Mouse (Mus musculus) E14TG2a.4 (cell line): ENCODE measurements at regions not wholly inside any gene's neighbourhood (a gene's known extent, or its start where the extent isn't known, plus 50 kb on each side); places are given as distances from the start of the nearest gene placed in this dataset.
A peak's percentile ranks its signal among the peaks of the same experiment; 100 is the strongest.

Source experiments
- H3K27me3 ChIP-seq: 2 replicates; pipeline ENCODE4 v1.6.1; 2014; ENCODE audit warnings: low read length, control low read depth; ENCODE audit not compliant: insufficient read depth
- H3K36me3 ChIP-seq: 2 replicates; pipeline ENCODE4 v1.6.1; 2014; ENCODE audit warnings: low read length, control low read depth; ENCODE audit not compliant: insufficient read depth
- H3K4me1 ChIP-seq: replicated peaks from 2 replicates; pipeline ENCODE4 v1.6.1; 2014; ENCODE audit warnings: low read depth, low read length, control low read depth
- H3K4me3 ChIP-seq: replicated peaks from 2 replicates; pipeline ENCODE4 v1.5.1; 2014; ENCODE audit warnings: mild to moderate bottlenecking, low read length
- H3K9me3 ChIP-seq: 2 replicates; pipeline ENCODE4 v1.6.1; 2014; ENCODE audit warnings: low read length, control low read depth
- CTCF ChIP-seq: conservative IDR thresholded peaks from 2 replicates; pipeline ENCODE4 v1.5.1; 2014; ENCODE audit warnings: low read length
- NANOG ChIP-seq: IDR thresholded peaks from 2 replicates; pipeline ENCODE4 v1.6.1; 2014; ENCODE audit warnings: borderline replicate concordance, low read length, mixed read lengths
- POU5F1 ChIP-seq: IDR thresholded peaks from 2 replicates; pipeline ENCODE4 v1.6.1; 2014; ENCODE audit warnings: low read length, borderline replicate concordance

- TF ChIP-seq CTCF: no peak
- no peak for TF ChIP-seq POU5F1
- TF ChIP-seq NANOG: no peak
- Histone ChIP-seq H3K9me3 (no peaks in the 10 kb centered on the region), H3K36me3 (no peaks in the 10 kb centered on the region), H3K4me3 (no peak overlapping the region), H3K27me3 (no peaks in the 10 kb centered on the region), H3K4me1 (no peaks in the 10 kb centered on the region)
These were observed 76.9 kb downstream of the Pxdc1 start for GRCm38 (mm10) chr13:34576392-34576791.

GRCm38 (mm10) chr13:34575997-34576314 lies 77.3 kb downstream of the Pxdc1 start:
- H3K4me3 ChIP-seq: no peak overlapping the region
- no peaks in the 10 kb centered on the region for H3K27me3 ChIP-seq
- TF ChIP-seq POU5F1 (no peak), NANOG (no peak), CTCF (no peak)
- no peaks in the 10 kb centered on the region for H3K9me3 ChIP-seq
- H3K4me1 ChIP-seq: no peaks in the 10 kb centered on the region
- no peaks in the 10 kb centered on the region for H3K36me3 ChIP-seq

DNA sequence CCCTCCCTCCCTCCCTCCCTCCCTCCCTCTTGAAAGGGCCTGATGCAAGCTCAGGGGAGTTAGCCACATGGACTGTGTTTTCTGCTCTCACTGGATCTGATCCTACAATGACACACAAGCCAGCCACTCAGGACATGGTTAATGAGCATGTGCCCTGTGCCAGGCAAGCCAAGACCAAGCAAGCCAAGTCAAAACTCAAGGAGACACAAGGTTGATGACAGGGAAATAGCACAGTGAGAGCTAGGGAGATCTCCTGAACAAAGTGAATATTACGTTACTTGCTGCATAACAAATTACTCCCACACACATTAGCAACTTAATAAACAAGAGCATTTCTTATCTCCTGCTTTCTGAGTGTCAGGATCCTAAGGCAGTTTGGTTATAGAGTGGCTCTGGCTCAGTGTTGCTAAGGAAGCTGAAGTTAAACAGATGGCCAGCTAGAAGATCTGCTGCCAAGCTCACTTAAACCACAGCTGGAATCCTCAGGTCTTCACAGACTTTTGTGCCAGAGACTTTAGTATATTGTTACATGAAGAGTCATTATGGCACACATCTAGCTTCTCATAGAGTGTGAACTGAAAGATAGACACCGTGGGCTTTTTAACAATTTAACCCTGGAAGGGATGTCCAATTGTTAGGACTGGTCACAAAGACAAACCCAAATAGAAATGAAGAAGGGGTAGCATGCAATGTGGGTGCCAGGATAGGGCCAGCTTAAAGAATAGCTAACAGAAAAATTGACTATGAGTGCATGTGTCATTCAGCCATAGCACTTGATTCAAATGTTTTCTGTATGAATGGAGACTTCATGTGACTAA lies 77.9 kb downstream of the Pxdc1 start:
- Histone ChIP-seq H3K4me1 (no peaks in the 10 kb centered on the region), H3K27me3 (no peaks in the 10 kb centered on the region), H3K9me3 (no peaks in the 10 kb centered on the region), H3K36me3 (no peaks in the 10 kb centered on the region), H3K4me3 (no peak overlapping the region)
- TF ChIP-seq NANOG (no peak), POU5F1 (no peak), CTCF (no peak)

GRCm38 (mm10) chr13:34569312-34569711 lies 84.0 kb downstream of the Pxdc1 start:
- Histone ChIP-seq H3K9me3 (no peaks in the 10 kb centered on the region), H3K27me3 (no peaks in the 10 kb centered on the region), H3K4me3 (no peak overlapping the region), H3K4me1 (no peaks in the 10 kb centered on the region), H3K36me3 (no peaks in the 10 kb centered on the region)
- no peak for TF ChIP-seq POU5F1
- TF ChIP-seq NANOG: no peak
- no peak for TF ChIP-seq CTCF

DNA sequence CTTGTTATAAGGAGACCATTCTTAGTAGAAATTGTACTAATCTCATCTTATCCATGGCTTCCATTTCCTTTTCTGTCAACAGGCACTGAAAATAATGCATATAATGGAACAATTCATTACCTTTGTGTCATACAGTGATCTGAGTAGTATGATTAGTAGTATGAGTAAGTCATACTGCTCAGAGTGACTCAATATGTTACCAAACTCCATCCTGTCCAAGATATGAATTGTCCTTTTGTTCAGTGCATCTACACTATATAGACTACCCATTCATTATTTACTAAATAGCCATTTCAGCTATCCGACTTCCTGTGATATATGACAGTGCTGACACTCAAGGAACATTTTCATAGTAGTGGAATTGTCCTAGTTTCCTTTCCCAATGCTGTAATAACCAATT lies 86.6 kb downstream of the Pxdc1 start:
- no peaks in the 10 kb centered on the region for H3K27me3 ChIP-seq
- H3K4me1 ChIP-seq: no peaks in the 10 kb centered on the region
- H3K4me3 ChIP-seq: no peak overlapping the region
- TF ChIP-seq CTCF (no peak), NANOG (no peak), POU5F1 (no peak)
- no peaks in the 10 kb centered on the region for H3K36me3 ChIP-seq
- peaks cover 1% of the 10 kb centered on the region for H3K9me3 ChIP-seq

DNA sequence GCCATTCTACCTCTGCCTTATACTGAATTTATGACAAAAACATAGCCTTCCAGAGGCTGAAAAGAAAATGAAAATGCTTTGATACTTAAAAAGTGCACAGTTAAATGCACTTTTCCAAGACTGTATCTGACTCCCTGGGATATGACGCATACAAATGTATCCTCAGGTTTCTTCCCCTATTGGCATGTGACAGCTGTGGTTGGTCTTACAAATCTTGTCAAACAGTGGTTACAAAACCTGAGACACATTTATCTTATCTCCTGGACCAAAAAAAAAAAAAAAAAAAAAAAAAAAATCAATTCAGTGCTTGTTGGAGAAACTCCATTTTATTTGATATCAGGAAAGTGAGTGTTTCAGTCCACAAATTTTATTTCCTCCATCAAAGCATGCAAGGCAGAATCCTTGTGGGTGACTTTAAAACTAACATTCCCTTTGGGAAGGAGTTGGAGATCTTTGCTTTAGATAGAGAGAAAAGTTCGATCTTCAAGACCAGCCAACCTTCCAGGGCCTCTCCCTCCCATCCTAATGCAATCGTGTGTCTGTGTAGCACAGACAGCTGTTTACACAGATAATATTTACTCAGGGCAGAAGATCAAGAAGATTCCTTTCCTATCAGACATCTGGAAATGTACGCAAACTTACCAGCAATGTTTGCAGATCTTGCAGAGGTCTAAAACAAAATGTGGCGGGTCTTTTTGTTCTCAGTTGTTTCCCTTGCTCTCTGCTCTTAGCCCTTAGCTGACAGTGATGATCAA lies 103.0 kb downstream of the Pxdc1 start:
- no peaks in the 10 kb centered on the region for H3K27me3 ChIP-seq
- H3K4me3 ChIP-seq: no peak overlapping the region
- no peaks in the 10 kb centered on the region for H3K4me1 ChIP-seq
- H3K9me3 ChIP-seq: peaks cover 5% of the 10 kb centered on the region
- no peaks in the 10 kb centered on the region for H3K36me3 ChIP-seq
- no peak for TF ChIP-seq NANOG
- no peak for TF ChIP-seq POU5F1
- TF ChIP-seq CTCF: no peak

- no peak overlapping the region for H3K4me3 ChIP-seq
- no peaks in the 10 kb centered on the region for H3K27me3 ChIP-seq
- 0 out of 2 replicates have a peak, but pooled peaks cover 3% of the 10 kb centered on the region for H3K9me3 ChIP-seq
- H3K36me3 ChIP-seq: no peaks in the 10 kb centered on the region
- no peaks in the 10 kb centered on the region for H3K4me1 ChIP-seq
- TF ChIP-seq POU5F1 (no peak), NANOG (no peak), CTCF (no peak)
These were observed 112.6 kb downstream of the Pxdc1 start for GRCm38 (mm10) chr13:34540646-34541045.

- no peaks in the 10 kb centered on the region for H3K4me1 ChIP-seq
- H3K9me3 ChIP-seq: no peaks in the 10 kb centered on the region
- peak; percentile 69 for TF ChIP-seq CTCF
- no peak for TF ChIP-seq NANOG
- no peaks in the 10 kb centered on the region for H3K36me3 ChIP-seq
- H3K4me3 ChIP-seq: no peak overlapping the region
- no peaks in the 10 kb centered on the region for H3K27me3 ChIP-seq
These were observed 119.4 kb downstream of the Pxdc1 start for GRCm38 (mm10) chr13:34533896-34534295.

GRCm38 (mm10) chr13:34511332-34511731 lies 142.0 kb downstream of the Pxdc1 start:
- H3K27me3 ChIP-seq: peaks cover 4% of the 10 kb centered on the region; the same call in 1 of the 2 replicates
- no peak for TF ChIP-seq CTCF
- no peak for TF ChIP-seq POU5F1
- no peak for TF ChIP-seq NANOG
- no peak overlapping the region for H3K4me3 ChIP-seq
- peaks cover 21% of the 10 kb centered on the region for H3K4me1 ChIP-seq
- H3K36me3 ChIP-seq: no peaks in the 10 kb centered on the region
- H3K9me3 ChIP-seq: peaks cover 9% of the 10 kb centered on the region; the same call in 1 of the 2 replicates
